Mouse (Mus musculus): ENCODE measurements around the gene Smok2a.

DNA sequence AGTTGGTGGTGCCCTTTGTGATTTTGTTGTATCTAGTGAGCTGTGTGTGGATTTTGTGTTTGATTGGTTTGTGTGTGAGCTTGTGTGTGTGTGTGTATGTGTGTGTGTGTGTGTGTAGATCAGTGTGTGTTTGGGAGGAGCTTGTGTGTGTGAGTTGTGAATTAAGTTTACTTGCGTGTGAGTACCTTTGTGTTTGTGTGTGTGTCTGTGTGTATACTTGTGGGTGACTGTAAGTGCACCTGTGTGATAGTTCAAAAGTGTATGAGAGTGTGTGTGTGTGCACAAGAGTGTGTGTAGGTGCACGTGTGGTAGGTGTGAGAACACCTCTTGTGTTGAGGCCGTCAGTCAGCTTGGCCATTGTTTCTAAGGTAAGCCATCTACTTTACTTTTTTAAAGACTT, at the start of gene Smok2a:
- TF ChIP-seq POLR2A (IDR thresholded peaks at IDR 0.05; ENCODE audit: extremely low read depth, insufficient read depth, low read length) (no peak), CTCF (IDR thresholded peaks at IDR 0.05; ENCODE audit: low read depth, low read length) (no peak)
